Mouse (Mus musculus): Measurements from ENCODE around the gene Rnf31. TPM values are rescaled to one million over a fixed set of nuclear protein-coding genes. Genes with fewer than 3 reads are reported as not detected.

Gene Rnf31
- polyA plus RNA-seq, 1 experiment from 2014 or later, result 16.7 TPM

GRCm38 (mm10) chr14:55590748-55591330 is 669 bp upstream of the Rnf31 start, which contains the start of gene Psme2:
Gene Psme2, minus strand, starts transcription at chr14:55591113.
- peak; percentile 96 for ATAC-seq (ENCODE audit: insufficient read depth, low FRiP score, low read depth)
- peak within 1 kb of the TSS; percentile 77 for H3K9ac ChIP-seq
- H3K27ac ChIP-seq, result peak within 1 kb of the TSS; percentile 99
- no peaks in the 10 kb centered on the region for H3K9me3 ChIP-seq
- peak within 1 kb of the TSS; percentile 81 for H3K4me3 ChIP-seq (replicated peaks)
- H3K27me3 ChIP-seq (replicated peaks), result no peaks in the 10 kb centered on the region
- WGBS, result under 1% methylated on average over 22 of the region's 22 CpGs
- peak within 1 kb of the TSS; percentile 91 for H3K4me2 ChIP-seq
- H3K36me3 ChIP-seq, result peaks cover 13% of the 10 kb centered on the region
- H3K4me1 ChIP-seq, result peaks cover 17% of the 10 kb centered on the region

GRCm38 (mm10) chr14:55592226-55592625 is 718 bp downstream of the Rnf31 start:
- peak overlapping the region; percentile 99 for H3K27ac ChIP-seq
- peak overlapping the region; percentile 81 for H3K4me3 ChIP-seq (replicated peaks)
- peaks cover 26% of the 10 kb centered on the region for H3K36me3 ChIP-seq
- WGBS, result 4% methylated on average over 16 of the region's 16 CpGs
- no peak for ATAC-seq (ENCODE audit: insufficient read depth, low FRiP score, low read depth)
- H3K4me1 ChIP-seq, result peaks cover 17% of the 10 kb centered on the region
- H3K9ac ChIP-seq, result peak overlapping the region; percentile 77
- H3K9me3 ChIP-seq, result no peaks in the 10 kb centered on the region
- no peaks in the 10 kb centered on the region for H3K27me3 ChIP-seq (replicated peaks)
- H3K4me2 ChIP-seq, result peak overlapping the region; percentile 91

DNA sequence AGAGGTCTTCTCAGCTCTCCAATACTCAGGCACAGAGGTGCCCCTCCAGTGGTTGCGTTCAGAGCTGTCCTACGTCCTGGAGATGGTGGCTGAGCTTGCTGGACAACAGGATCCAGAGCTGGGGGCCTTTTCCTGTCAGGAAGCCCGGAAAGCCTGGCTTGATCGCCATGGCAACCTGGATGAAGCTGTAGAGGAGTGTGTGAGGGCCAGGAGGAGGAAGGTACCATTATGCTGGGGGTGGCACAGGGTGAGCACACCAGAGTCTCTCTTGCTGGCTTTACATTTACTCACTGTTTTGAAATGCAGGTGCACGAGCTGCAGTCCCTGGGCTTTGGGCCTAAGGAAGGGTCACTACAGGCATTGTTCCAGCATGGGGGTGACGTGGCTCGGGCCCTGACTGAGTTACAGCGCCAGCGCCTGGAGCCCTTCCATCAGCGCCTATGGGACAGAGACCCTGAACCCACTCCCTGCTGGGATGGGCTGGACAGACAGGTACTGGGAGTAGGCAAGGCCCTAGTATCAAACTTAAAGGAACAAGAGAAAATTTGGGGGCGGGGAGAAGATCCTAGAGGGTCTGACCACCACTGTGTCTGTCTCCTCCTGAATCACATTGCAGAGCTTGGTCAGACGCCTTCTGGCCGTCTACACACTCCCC is 4.7 kb downstream of the Rnf31 start:
- Histone ChIP-seq H3K9ac (no peak overlapping the region), H3K27me3 (replicated peaks) (no peaks in the 10 kb centered on the region), H3K4me2 (no peak overlapping the region), H3K9me3 (no peaks in the 10 kb centered on the region), H3K4me1 (0 out of 2 replicates have a peak, but pooled peaks cover 9% of the 10 kb centered on the region), H3K27ac (no peak overlapping the region), H3K4me3 (replicated peaks) (no peak overlapping the region), H3K36me3 (peaks cover 52% of the 10 kb centered on the region)
- no peak for ATAC-seq (ENCODE audit: insufficient read depth, low FRiP score, low read depth)
- WGBS, result 79% methylated on average over 13 of the region's 13 CpGs

- Histone ChIP-seq H3K4me2 (no peak overlapping the region), H3K27me3 (replicated peaks) (no peaks in the 10 kb centered on the region), H3K4me3 (replicated peaks) (no peak overlapping the region), H3K36me3 (peaks cover 62% of the 10 kb centered on the region), H3K27ac (no peak overlapping the region), H3K9me3 (no peaks in the 10 kb centered on the region), H3K4me1 (peaks cover 5% of the 10 kb centered on the region; the same call in 1 of the 2 replicates), H3K9ac (no peak overlapping the region)
- 92% methylated on average over 21 of the region's 21 CpGs for WGBS
- no peak for ATAC-seq (ENCODE audit: insufficient read depth, low FRiP score, low read depth)
Observed at GRCm38 (mm10) chr14:55598521-55599390, 7.2 kb downstream of the Rnf31 start.

- 86% methylated on average over 7 of the region's 7 CpGs for WGBS
- Histone ChIP-seq H3K4me3 (replicated peaks) (peak within 1 kb of the TSS; percentile 45), H3K36me3 (peaks cover 51% of the 10 kb centered on the region), H3K9me3 (no peaks in the 10 kb centered on the region), H3K4me2 (peak within 1 kb of the TSS; percentile 59), H3K4me1 (peaks cover 10% of the 10 kb centered on the region), H3K9ac (peak within 1 kb of the TSS; percentile 18; the same call in 1 of the 2 replicates), H3K27ac (peak within 1 kb of the TSS; percentile 85), H3K27me3 (replicated peaks) (no peaks in the 10 kb centered on the region)
- ATAC-seq (ENCODE audit: insufficient read depth, low FRiP score, low read depth), result no peak
Observed at GRCm38 (mm10) chr14:55603271-55603632, 11.7 kb downstream of the Rnf31 start, which contains the start of gene Irf9. Gene Irf9, plus strand, starts transcription at chr14:55603571.

GRCm38 (mm10) chr14:55603633-55604576 is 12.4 kb downstream of the Rnf31 start:
- Histone ChIP-seq H3K4me1 (peaks cover 10% of the 10 kb centered on the region), H3K27me3 (replicated peaks) (no peaks in the 10 kb centered on the region), H3K4me3 (replicated peaks) (peak overlapping the region; percentile 45), H3K9ac (peak overlapping the region; percentile 18; the same call in 1 of the 2 replicates), H3K27ac (peak overlapping the region; percentile 85), H3K4me2 (peak overlapping the region; percentile 59), H3K9me3 (no peaks in the 10 kb centered on the region), H3K36me3 (peaks cover 52% of the 10 kb centered on the region)
- 10% methylated on average over 19 of the region's 19 CpGs for WGBS
- peak; percentile 95 for ATAC-seq (ENCODE audit: insufficient read depth, low FRiP score, low read depth)

GRCm38 (mm10) chr14:55604823-55605222 is 13.3 kb downstream of the Rnf31 start:
- no peak for ATAC-seq (ENCODE audit: insufficient read depth, low FRiP score, low read depth)
- Histone ChIP-seq H3K4me1 (peaks cover 10% of the 10 kb centered on the region), H3K27me3 (replicated peaks) (no peaks in the 10 kb centered on the region), H3K27ac (peak overlapping the region; percentile 85; the same call in 1 of the 2 replicates), H3K4me3 (replicated peaks) (no peak overlapping the region), H3K9ac (no peak overlapping the region), H3K9me3 (no peaks in the 10 kb centered on the region), H3K4me2 (peak overlapping the region; percentile 59), H3K36me3 (peaks cover 46% of the 10 kb centered on the region)
- WGBS, result 90% methylated on average over 11 of the region's 11 CpGs

DNA sequence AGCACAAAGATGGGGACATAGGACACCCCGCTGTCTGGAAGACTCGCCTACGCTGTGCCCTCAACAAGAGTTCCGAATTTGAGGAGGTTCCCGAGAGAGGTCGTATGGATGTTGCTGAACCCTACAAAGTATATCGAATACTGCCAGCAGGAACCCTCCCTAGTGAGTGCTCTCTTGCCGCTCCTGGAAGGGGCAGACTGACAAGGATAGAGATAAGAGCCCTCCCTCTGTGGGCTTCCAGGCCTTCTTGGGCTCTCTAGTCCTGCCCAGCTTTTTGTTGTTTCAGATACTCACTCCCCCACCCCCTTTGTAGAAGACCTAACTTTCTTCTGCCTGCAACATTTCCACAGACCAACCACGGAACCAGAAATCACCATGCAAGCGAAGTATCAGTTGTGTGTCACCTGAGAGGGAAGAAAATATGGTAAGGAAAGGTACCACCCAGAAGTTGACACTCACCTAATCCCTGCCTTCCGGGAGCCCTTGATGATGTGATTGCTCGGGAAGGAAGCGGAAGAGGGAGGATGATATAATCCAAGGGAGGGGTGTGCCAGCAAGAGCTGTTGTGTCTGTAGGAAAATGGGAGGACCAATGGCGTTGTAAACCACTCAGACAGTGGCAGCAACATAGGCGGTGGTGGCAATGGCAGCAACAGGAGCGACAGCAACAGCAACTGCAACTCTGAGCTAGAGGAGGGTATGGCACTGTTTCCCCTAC is 14.4 kb downstream of the Rnf31 start:
- Histone ChIP-seq H3K9me3 (no peaks in the 10 kb centered on the region), H3K27ac (no peak overlapping the region), H3K4me1 (peaks cover 10% of the 10 kb centered on the region), H3K36me3 (peaks cover 39% of the 10 kb centered on the region), H3K9ac (no peak overlapping the region), H3K4me3 (replicated peaks) (no peak overlapping the region), H3K4me2 (no peak overlapping the region), H3K27me3 (replicated peaks) (no peaks in the 10 kb centered on the region)
- 91% methylated on average over 16 of the region's 16 CpGs for WGBS
- no peak for ATAC-seq (ENCODE audit: insufficient read depth, low FRiP score, low read depth)

DNA sequence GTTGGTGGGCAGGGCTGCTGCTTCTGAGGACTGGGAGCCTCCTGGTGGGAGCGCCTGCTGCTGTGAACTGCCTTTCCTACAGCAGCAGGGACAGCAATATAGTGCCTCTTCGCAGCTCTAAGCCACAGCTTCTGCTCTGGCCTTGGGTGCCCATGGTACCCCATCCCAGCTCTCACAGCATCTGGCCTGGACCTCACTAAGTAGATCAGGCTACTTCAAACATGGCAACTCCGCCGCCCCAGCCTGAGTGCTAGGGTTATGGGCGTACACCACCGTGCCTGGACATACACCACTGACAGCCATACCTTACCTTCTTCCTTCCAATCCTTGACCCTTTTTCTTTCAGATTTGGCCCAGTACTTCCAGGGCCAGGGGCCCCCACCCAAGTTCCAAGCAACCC is 16.8 kb downstream of the Rnf31 start:
- no peak for ATAC-seq (ENCODE audit: insufficient read depth, low FRiP score, low read depth)
- H3K27me3 ChIP-seq (replicated peaks), result no peaks in the 10 kb centered on the region
- H3K27ac ChIP-seq, result no peak overlapping the region

DNA sequence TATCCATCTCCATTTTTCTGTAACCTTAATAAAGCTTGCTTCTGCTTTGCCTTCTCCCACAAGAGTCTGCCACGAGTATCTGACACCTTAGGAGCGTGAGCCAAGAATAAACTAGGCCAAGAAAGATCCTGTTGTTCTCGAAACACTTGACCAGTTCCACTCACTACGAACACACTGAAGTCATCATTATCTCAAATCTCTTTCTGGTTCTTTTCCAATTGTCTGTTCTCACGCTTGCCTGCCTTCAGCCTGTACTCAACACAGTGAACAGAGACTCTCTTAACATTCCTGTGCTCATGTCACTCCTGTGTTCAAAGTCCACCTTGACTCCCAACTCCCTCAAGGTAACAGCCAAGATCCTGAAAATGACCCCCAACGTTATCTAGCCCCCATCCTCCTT is 21.8 kb downstream of the Rnf31 start:
- Histone ChIP-seq H3K36me3 (peaks cover 10% of the 10 kb centered on the region; the same call in 1 of the 2 replicates), H3K4me3 (replicated peaks) (no peak overlapping the region), H3K9ac (no peak overlapping the region), H3K9me3 (no peaks in the 10 kb centered on the region), H3K4me2 (no peak overlapping the region), H3K27me3 (replicated peaks) (no peaks in the 10 kb centered on the region), H3K27ac (no peak overlapping the region), H3K4me1 (peaks cover 4% of the 10 kb centered on the region; the same call in 1 of the 2 replicates)
- no peak for ATAC-seq (ENCODE audit: insufficient read depth, low FRiP score, low read depth)
- WGBS, result 69% methylated on average over 6 of the region's 6 CpGs

More for the DNA sequence above, 16.8 kb downstream of the Rnf31 start:
- no peak overlapping the region for H3K9ac ChIP-seq
- WGBS, result 91% methylated on average over 6 of the region's 6 CpGs
- peaks cover 9% of the 10 kb centered on the region for H3K4me1 ChIP-seq
- H3K4me3 ChIP-seq (replicated peaks), result no peak overlapping the region
- H3K36me3 ChIP-seq, result peaks cover 27% of the 10 kb centered on the region; the same call in 1 of the 2 replicates
- H3K4me2 ChIP-seq, result no peak overlapping the region
- H3K9me3 ChIP-seq, result no peaks in the 10 kb centered on the region

Data from stomach, embryonic 15.5 days (tissue).